Mouse (Mus musculus) midbrain, embryonic 10.5 days (tissue): ENCODE measurements around the gene Upf1. TPM values are rescaled to one million over a fixed set of nuclear protein-coding genes. Genes with fewer than 3 reads are reported as not detected.

Source experiments
- DNase-seq: peaks from one replicate; pipeline ENCODE4 v3.0.0-alpha.2; 2017; ENCODE audit warnings: low spot score
- H3K27ac ChIP-seq: fragments of 300-500 bp; sonication (generic); replicated peaks from 2 replicates; pipeline ENCODE4 v1.5.1; 2016; ENCODE audit warnings: mild to moderate bottlenecking
- H3K27me3 ChIP-seq: fragments of 300-500 bp; sonication (generic); 2 replicates; pipeline ENCODE4 v1.6.1; 2016; ENCODE audit warnings: low read depth, mild to moderate bottlenecking; ENCODE audit not compliant: poor library complexity, severe bottlenecking
- H3K36me3 ChIP-seq: fragments of 300-500 bp; sonication (generic); 2 replicates; pipeline ENCODE4 v1.6.1; 2016; ENCODE audit warnings: mild to moderate bottlenecking, moderate library complexity
- H3K4me1 ChIP-seq: fragments of 300-500 bp; sonication (generic); 2 replicates; pipeline ENCODE4 v1.6.1; 2016
- H3K4me3 ChIP-seq: fragments of 300-500 bp; sonication (generic); 2 replicates; pipeline ENCODE4 v1.5.1; 2016; ENCODE audit warnings: mild to moderate bottlenecking, moderate library complexity
- H3K9me3 ChIP-seq: fragments of 300-500 bp; sonication (generic); replicated peaks from 2 replicates; pipeline ENCODE4 v1.6.1; 2016; ENCODE audit warnings: mild to moderate bottlenecking
- WGBS: fragments of 180-500 bp; shearing (Covaris S2); methylation state at CpG from one replicate; pipeline ENCODE4 v1.1.7; 2016; 5-methylcytosine and 5-hydroxymethylcytosine counted together
- polyA plus RNA-seq: library from polyadenylated mRNA; unstranded; fragments of >200 nt; fragmentation: Nextera tagmentation; extraction: Ambion mirVana; gene quantifications from 2 replicates; pipeline ENCODE4 v1.2.1, GENCODE M21; 2016

The Upf1 gene
- polyA plus RNA-seq, result 16.8 and 19.1 TPM in 2 replicates

GRCm38 (mm10) chr8:70353194-70353817 is at the start of gene Upf1:
Gene Upf1 (minus strand): TSS chr8:70353278.
- peak; percentile 99 for DNase-seq
- Histone ChIP-seq H3K4me3 (peak within 1 kb of the TSS; percentile 96), H3K36me3 (peaks cover 29% of the 10 kb centered on the region), H3K27me3 (no peaks in the 10 kb centered on the region), H3K9me3 (no peaks in the 10 kb centered on the region), H3K27ac (peak within 1 kb of the TSS; percentile 92), H3K4me1 (peaks cover 50% of the 10 kb centered on the region)
- under 1% methylated on average over 69 of the region's 69 CpGs for WGBS

GRCm38 (mm10) chr8:70397611-70398563 is 44.8 kb upstream of the Upf1 start:
- 91% methylated on average over 16 of the region's 16 CpGs for WGBS
- Histone ChIP-seq H3K4me1 (no peaks in the 10 kb centered on the region), H3K4me3 (no peak overlapping the region), H3K27me3 (no peaks in the 10 kb centered on the region), H3K27ac (no peak overlapping the region), H3K36me3 (peaks cover 13% of the 10 kb centered on the region), H3K9me3 (no peaks in the 10 kb centered on the region)
- DNase-seq, result no peak

GRCm38 (mm10) chr8:70396184-70396583 is 43.1 kb upstream of the Upf1 start:
- no peaks in the 10 kb centered on the region for H3K9me3 ChIP-seq
- no peak overlapping the region for H3K4me3 ChIP-seq
- no peak for DNase-seq
- H3K36me3 ChIP-seq, result peaks cover 23% of the 10 kb centered on the region
- no peak overlapping the region for H3K27ac ChIP-seq
- no peaks in the 10 kb centered on the region for H3K27me3 ChIP-seq
- no peaks in the 10 kb centered on the region for H3K4me1 ChIP-seq
- 83% methylated on average over 5 of the region's 5 CpGs for WGBS

- no peak overlapping the region for H3K27ac ChIP-seq
- no peaks in the 10 kb centered on the region for H3K9me3 ChIP-seq
- no peaks in the 10 kb centered on the region for H3K4me1 ChIP-seq
- H3K27me3 ChIP-seq, result no peaks in the 10 kb centered on the region
- no peak for DNase-seq
- H3K4me3 ChIP-seq, result no peak overlapping the region
- H3K36me3 ChIP-seq, result peaks cover 27% of the 10 kb centered on the region
- WGBS, result 91% methylated on average over 5 of the region's 5 CpGs
Measured at GRCm38 (mm10) chr8:70395649-70396048, 42.6 kb upstream of the Upf1 start.

GRCm38 (mm10) chr8:70394269-70394998 is 41.4 kb upstream of the Upf1 start:
- no peak overlapping the region for H3K27ac ChIP-seq
- H3K4me3 ChIP-seq, result no peak overlapping the region
- H3K36me3 ChIP-seq, result peaks cover 20% of the 10 kb centered on the region
- no peaks in the 10 kb centered on the region for H3K9me3 ChIP-seq
- no peaks in the 10 kb centered on the region for H3K27me3 ChIP-seq
- H3K4me1 ChIP-seq, result no peaks in the 10 kb centered on the region
- DNase-seq, result no peak
- WGBS, result 85% methylated on average over 8 of the region's 8 CpGs

GRCm38 (mm10) chr8:70393087-70393486 is 40.0 kb upstream of the Upf1 start:
- Histone ChIP-seq H3K4me1 (no peaks in the 10 kb centered on the region), H3K27me3 (no peaks in the 10 kb centered on the region), H3K27ac (no peak overlapping the region), H3K36me3 (peaks cover 22% of the 10 kb centered on the region), H3K4me3 (no peak overlapping the region), H3K9me3 (no peaks in the 10 kb centered on the region)
- no peak for DNase-seq
- WGBS, result 84% methylated on average over 5 of the region's 5 CpGs

- DNase-seq, result no peak
- WGBS, result 87% methylated on average over 2 of the region's 2 CpGs
- 0 out of 2 replicates have a peak, but pooled peaks cover 5% of the 10 kb centered on the region for H3K4me1 ChIP-seq
- no peak overlapping the region for H3K4me3 ChIP-seq
- no peaks in the 10 kb centered on the region for H3K9me3 ChIP-seq
- no peak overlapping the region for H3K27ac ChIP-seq
- H3K36me3 ChIP-seq, result peaks cover 46% of the 10 kb centered on the region
- H3K27me3 ChIP-seq, result no peaks in the 10 kb centered on the region
Measured at GRCm38 (mm10) chr8:70389678-70390077, 36.6 kb upstream of the Upf1 start.

- no peak overlapping the region for H3K27ac ChIP-seq
Measured at GRCm38 (mm10) chr8:70383287-70383686, 30.2 kb upstream of the Upf1 start.

GRCm38 (mm10) chr8:70380069-70380468 is 27.0 kb upstream of the Upf1 start:
- DNase-seq, result no peak
- 86% methylated on average over 12 of the region's 12 CpGs for WGBS
- H3K4me3 ChIP-seq, result no peak overlapping the region
- no peaks in the 10 kb centered on the region for H3K9me3 ChIP-seq
- H3K27me3 ChIP-seq, result peaks cover 75% of the 10 kb centered on the region
- no peak overlapping the region for H3K27ac ChIP-seq
- H3K4me1 ChIP-seq, result peaks cover 16% of the 10 kb centered on the region
- H3K36me3 ChIP-seq, result peaks cover under 1% of the 10 kb centered on the region; the same call in 1 of the 2 replicates

More at GRCm38 (mm10) chr8:70383287-70383686, 30.2 kb upstream of the Upf1 start:
- 0 out of 2 replicates have a peak, but pooled peaks cover 5% of the 10 kb centered on the region for H3K4me1 ChIP-seq
- peak; percentile 57 for DNase-seq
- H3K36me3 ChIP-seq, result peaks cover 31% of the 10 kb centered on the region
- H3K4me3 ChIP-seq, result no peak overlapping the region
- 65% methylated on average over 3 of the region's 3 CpGs for WGBS
- no peaks in the 10 kb centered on the region for H3K9me3 ChIP-seq
- peaks cover 43% of the 10 kb centered on the region for H3K27me3 ChIP-seq

GRCm38 (mm10) chr8:70377049-70377448 is 24.0 kb upstream of the Upf1 start:
- no peak for DNase-seq
- H3K27ac ChIP-seq, result no peak overlapping the region
- H3K9me3 ChIP-seq, result no peaks in the 10 kb centered on the region
- H3K36me3 ChIP-seq, result no peaks in the 10 kb centered on the region
- H3K4me3 ChIP-seq, result no peak overlapping the region
- H3K27me3 ChIP-seq, result peaks cover 98% of the 10 kb centered on the region
- 14% methylated on average over 15 of the region's 15 CpGs for WGBS
- peaks cover 36% of the 10 kb centered on the region for H3K4me1 ChIP-seq

- no peaks in the 10 kb centered on the region for H3K36me3 ChIP-seq
- peak; percentile 34 for DNase-seq
- H3K4me3 ChIP-seq, result peak overlapping the region; percentile 12
- no peaks in the 10 kb centered on the region for H3K9me3 ChIP-seq
- 9% methylated on average over 37 of the region's 37 CpGs for WGBS
- H3K27me3 ChIP-seq, result peaks cover 98% of the 10 kb centered on the region
- peaks cover 36% of the 10 kb centered on the region for H3K4me1 ChIP-seq
- H3K27ac ChIP-seq, result no peak overlapping the region
Measured at GRCm38 (mm10) chr8:70376275-70376741, 23.2 kb upstream of the Upf1 start.

GRCm38 (mm10) chr8:70375212-70375859 is 22.3 kb upstream of the Upf1 start:
- DNase-seq, result no peak
- Histone ChIP-seq H3K4me3 (peak overlapping the region; percentile 51; the same call in 1 of the 2 replicates), H3K4me1 (peaks cover 36% of the 10 kb centered on the region), H3K27me3 (peaks cover 99% of the 10 kb centered on the region), H3K36me3 (no peaks in the 10 kb centered on the region), H3K9me3 (no peaks in the 10 kb centered on the region), H3K27ac (no peak overlapping the region)
- 7% methylated on average over 35 of the region's 35 CpGs for WGBS
